Mouse (Mus musculus): ENCODE data around the gene Cdk7. TPM values are rescaled to one million over a fixed set of nuclear protein-coding genes. Genes with fewer than 3 reads are reported as not detected.
A peak's percentile ranks its signal among the peaks of the same experiment; 100 is the strongest.

Cdk7 gene
- polyA plus RNA-seq, 1 experiment from 2014 or later: 97.3 TPM

DNA sequence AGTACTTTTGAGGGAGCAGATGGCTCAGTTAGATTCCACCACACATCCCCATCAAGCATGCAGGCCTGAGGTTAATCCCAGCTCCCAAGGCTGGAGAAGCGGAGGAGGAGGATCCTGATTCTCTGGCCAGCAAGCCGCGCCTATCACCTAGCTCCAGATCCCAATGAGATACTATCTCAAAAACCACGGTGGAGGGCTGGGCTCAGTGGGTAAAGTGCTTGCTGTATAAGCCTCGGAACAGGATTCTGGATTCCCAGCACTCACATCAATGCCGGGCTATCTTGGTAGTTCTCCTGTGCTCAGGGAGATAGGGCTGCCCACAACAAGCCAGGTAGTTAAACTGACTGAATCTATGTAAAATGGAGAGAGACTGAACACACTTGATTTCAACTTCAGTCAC lies 15.3 kb downstream of the Cdk7 start:
- DNase-seq (ENCODE audit: low spot score): no peak
- Histone ChIP-seq H3K4me3 (no peak overlapping the region), H3K36me3 (peaks cover 96% of the 10 kb centered on the region), H3K4me1 (no peaks in the 10 kb centered on the region), H3K27me3 (ENCODE audit: low read depth, poor library complexity, severe bottlenecking) (no peaks in the 10 kb centered on the region), H3K27ac (replicated peaks) (no peak overlapping the region), H3K9me3 (replicated peaks) (no peaks in the 10 kb centered on the region)
- WGBS: 92% methylated on average over 6 of the region's 6 CpGs

DNA sequence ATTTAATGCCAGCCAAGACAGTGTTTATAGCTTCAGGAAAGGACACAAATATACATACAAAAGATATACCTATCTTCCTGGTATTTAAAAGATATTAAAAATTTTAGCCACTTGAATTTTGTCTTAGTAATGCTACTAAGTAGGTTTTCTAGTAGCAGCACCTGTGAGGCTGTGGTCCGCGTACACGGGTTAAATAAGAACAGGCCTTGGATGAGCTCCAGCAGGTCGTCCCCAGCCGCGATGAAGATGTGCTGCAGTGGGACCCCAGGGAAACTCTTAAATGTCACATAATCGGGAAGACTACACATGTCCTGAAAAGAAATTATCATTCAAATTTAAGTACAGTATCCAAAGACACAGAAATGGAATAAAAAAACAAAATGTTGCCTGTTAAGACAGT lies 24.5 kb downstream of the Cdk7 start:
- DNase-seq (ENCODE audit: low spot score): no peak
- Histone ChIP-seq H3K36me3 (peaks cover 98% of the 10 kb centered on the region), H3K27ac (replicated peaks) (no peak overlapping the region), H3K4me1 (no peaks in the 10 kb centered on the region), H3K4me3 (no peak overlapping the region), H3K9me3 (replicated peaks) (no peaks in the 10 kb centered on the region), H3K27me3 (ENCODE audit: low read depth, poor library complexity, severe bottlenecking) (no peaks in the 10 kb centered on the region)
- 95% methylated on average over 7 of the region's 7 CpGs for WGBS

DNA sequence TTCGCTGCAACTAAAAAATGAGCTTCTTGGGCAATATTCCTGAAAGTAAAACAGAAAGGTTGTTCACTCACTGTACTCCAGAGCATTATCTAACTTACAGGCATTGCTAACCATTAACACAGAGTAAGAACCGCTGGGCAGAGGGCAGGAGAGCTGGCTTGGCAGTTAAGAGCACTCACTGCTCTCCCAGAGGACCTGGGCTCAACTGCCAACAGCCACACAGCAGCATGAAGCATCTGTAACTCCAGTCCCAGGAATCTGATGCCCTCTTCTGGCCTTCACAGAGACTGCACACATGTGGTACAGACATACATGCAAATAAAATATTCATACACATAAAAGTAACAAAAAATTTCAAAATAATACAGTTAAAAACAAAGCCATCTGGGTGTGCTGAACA lies 27.3 kb downstream of the Cdk7 start:
- 95% methylated on average over 2 of the region's 2 CpGs for WGBS
- H3K9me3 ChIP-seq (replicated peaks): no peaks in the 10 kb centered on the region
- DNase-seq (ENCODE audit: low spot score): no peak
- no peak overlapping the region for H3K4me3 ChIP-seq
- no peaks in the 10 kb centered on the region for H3K27me3 ChIP-seq (ENCODE audit: low read depth, poor library complexity, severe bottlenecking)
- no peak overlapping the region for H3K27ac ChIP-seq (replicated peaks)
- H3K36me3 ChIP-seq: peaks cover 98% of the 10 kb centered on the region
- no peaks in the 10 kb centered on the region for H3K4me1 ChIP-seq

DNA sequence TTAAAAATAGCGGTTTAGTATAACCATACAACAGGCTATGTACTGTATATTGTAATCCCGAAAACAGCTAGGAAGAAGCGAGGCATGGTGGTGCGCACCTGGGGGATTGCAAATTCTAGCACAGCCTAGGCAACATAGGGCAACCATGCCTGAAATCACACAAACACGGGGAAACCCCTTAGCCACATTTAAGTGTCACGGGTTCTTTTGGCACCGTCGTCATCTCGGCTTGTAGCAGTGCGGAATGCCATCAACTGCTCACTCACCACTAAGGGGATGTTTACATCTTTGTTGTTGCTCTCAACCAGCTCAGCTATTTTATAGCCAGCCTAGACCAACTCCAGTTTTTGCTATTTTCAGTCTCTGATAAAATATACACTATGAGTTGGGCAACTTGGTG lies 31.9 kb downstream of the Cdk7 start:
- Histone ChIP-seq H3K27me3 (ENCODE audit: low read depth, poor library complexity, severe bottlenecking) (no peaks in the 10 kb centered on the region), H3K4me3 (no peak overlapping the region), H3K27ac (replicated peaks) (no peak overlapping the region), H3K9me3 (replicated peaks) (no peaks in the 10 kb centered on the region), H3K36me3 (peaks cover 84% of the 10 kb centered on the region), H3K4me1 (no peaks in the 10 kb centered on the region)
- DNase-seq (ENCODE audit: low spot score): no peak
- WGBS: 97% methylated on average over 10 of the region's 10 CpGs

DNA sequence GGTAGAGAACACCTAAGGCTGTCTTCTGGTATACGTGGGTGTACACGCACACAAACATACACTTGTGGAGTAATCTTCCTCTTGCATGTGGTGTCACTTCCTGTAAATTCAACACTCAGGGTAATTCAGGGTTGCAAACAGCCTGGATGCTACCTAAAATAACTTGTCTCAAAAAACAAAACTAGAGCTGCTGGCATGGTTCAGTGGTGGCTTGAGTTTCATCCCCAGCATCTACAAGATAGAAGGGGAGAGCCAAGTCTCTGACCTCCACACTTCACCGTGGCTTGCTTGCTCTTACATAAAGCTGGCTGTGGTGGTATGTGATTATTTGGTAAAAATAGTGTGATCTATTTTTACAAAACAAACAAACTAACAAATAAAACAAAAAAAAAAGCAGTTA lies 33.2 kb downstream of the Cdk7 start:
- no peaks in the 10 kb centered on the region for H3K27me3 ChIP-seq (ENCODE audit: low read depth, poor library complexity, severe bottlenecking)
- 97% methylated on average over 3 of the region's 3 CpGs for WGBS

DNA sequence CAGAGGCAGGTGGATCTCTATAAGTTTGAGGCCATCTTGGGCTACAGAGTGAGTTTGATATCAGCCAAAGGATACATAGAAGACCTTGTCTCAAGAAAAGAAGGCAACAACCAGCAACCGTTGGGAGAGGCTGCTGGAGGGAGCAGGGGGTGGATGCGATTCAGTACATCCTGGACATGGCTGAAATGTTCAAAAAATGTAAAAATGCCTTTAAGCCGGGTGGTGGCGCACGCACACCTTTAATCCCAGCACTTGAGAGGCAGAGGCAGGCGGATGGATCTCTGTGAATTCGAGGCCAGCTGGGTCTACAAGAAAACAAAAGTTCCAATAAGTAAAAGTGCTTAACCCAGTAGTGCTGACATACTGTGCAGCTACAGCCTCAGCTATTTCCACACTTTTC lies 43.2 kb downstream of the Cdk7 start:
- no peaks in the 10 kb centered on the region for H3K9me3 ChIP-seq (replicated peaks)
- DNase-seq (ENCODE audit: low spot score): no peak
- no peaks in the 10 kb centered on the region for H3K4me1 ChIP-seq
- H3K27me3 ChIP-seq (ENCODE audit: low read depth, poor library complexity, severe bottlenecking): no peaks in the 10 kb centered on the region
- no peak overlapping the region for H3K27ac ChIP-seq (replicated peaks)
- no peak overlapping the region for H3K4me3 ChIP-seq
- WGBS: 67% methylated on average over 7 of the region's 7 CpGs
- no peaks in the 10 kb centered on the region for H3K36me3 ChIP-seq

More for the DNA sequence above, 33.2 kb downstream of the Cdk7 start:
- no peaks in the 10 kb centered on the region for H3K4me1 ChIP-seq
- no peaks in the 10 kb centered on the region for H3K9me3 ChIP-seq (replicated peaks)
- peaks cover 70% of the 10 kb centered on the region for H3K36me3 ChIP-seq
- no peak for DNase-seq (ENCODE audit: low spot score)
- no peak overlapping the region for H3K4me3 ChIP-seq
- no peak overlapping the region for H3K27ac ChIP-seq (replicated peaks)

- Histone ChIP-seq H3K9me3 (replicated peaks) (no peaks in the 10 kb centered on the region), H3K27ac (replicated peaks) (no peak overlapping the region), H3K4me1 (no peaks in the 10 kb centered on the region), H3K27me3 (ENCODE audit: low read depth, poor library complexity, severe bottlenecking) (no peaks in the 10 kb centered on the region), H3K4me3 (no peak overlapping the region), H3K36me3 (no peaks in the 10 kb centered on the region)
- WGBS: 67% methylated on average over 2 of the region's 2 CpGs
- DNase-seq (ENCODE audit: low spot score): no peak
Observed at GRCm38 (mm10) chr13:100684355-100684754, 46.4 kb downstream of the Cdk7 start.

GRCm38 (mm10) chr13:100682837-100683236 lies 47.9 kb downstream of the Cdk7 start:
- H3K9me3 ChIP-seq (replicated peaks): no peaks in the 10 kb centered on the region
- no peak for DNase-seq (ENCODE audit: low spot score)
- 89% methylated on average over 2 of the region's 2 CpGs for WGBS
- no peaks in the 10 kb centered on the region for H3K27me3 ChIP-seq (ENCODE audit: low read depth, poor library complexity, severe bottlenecking)
- H3K4me1 ChIP-seq: no peaks in the 10 kb centered on the region
- H3K4me3 ChIP-seq: no peak overlapping the region
- no peaks in the 10 kb centered on the region for H3K36me3 ChIP-seq
- no peak overlapping the region for H3K27ac ChIP-seq (replicated peaks)

- Histone ChIP-seq H3K4me1 (no peaks in the 10 kb centered on the region), H3K4me3 (no peak overlapping the region), H3K27me3 (ENCODE audit: low read depth, poor library complexity, severe bottlenecking) (no peaks in the 10 kb centered on the region), H3K36me3 (no peaks in the 10 kb centered on the region), H3K9me3 (replicated peaks) (no peaks in the 10 kb centered on the region), H3K27ac (replicated peaks) (no peak overlapping the region)
- no peak for DNase-seq (ENCODE audit: low spot score)
- 89% methylated on average over 8 of the region's 8 CpGs for WGBS
Observed at GRCm38 (mm10) chr13:100681615-100682014, 49.1 kb downstream of the Cdk7 start.

GRCm38 (mm10) chr13:100675936-100676635 lies 54.7 kb downstream of the Cdk7 start:
- Histone ChIP-seq H3K9me3 (replicated peaks) (no peaks in the 10 kb centered on the region), H3K36me3 (no peaks in the 10 kb centered on the region), H3K4me1 (no peaks in the 10 kb centered on the region), H3K4me3 (no peak overlapping the region), H3K27me3 (ENCODE audit: low read depth, poor library complexity, severe bottlenecking) (no peaks in the 10 kb centered on the region), H3K27ac (replicated peaks) (no peak overlapping the region)
- DNase-seq (ENCODE audit: low spot score): no peak
- WGBS: 86% methylated on average over 15 of the region's 15 CpGs

DNA sequence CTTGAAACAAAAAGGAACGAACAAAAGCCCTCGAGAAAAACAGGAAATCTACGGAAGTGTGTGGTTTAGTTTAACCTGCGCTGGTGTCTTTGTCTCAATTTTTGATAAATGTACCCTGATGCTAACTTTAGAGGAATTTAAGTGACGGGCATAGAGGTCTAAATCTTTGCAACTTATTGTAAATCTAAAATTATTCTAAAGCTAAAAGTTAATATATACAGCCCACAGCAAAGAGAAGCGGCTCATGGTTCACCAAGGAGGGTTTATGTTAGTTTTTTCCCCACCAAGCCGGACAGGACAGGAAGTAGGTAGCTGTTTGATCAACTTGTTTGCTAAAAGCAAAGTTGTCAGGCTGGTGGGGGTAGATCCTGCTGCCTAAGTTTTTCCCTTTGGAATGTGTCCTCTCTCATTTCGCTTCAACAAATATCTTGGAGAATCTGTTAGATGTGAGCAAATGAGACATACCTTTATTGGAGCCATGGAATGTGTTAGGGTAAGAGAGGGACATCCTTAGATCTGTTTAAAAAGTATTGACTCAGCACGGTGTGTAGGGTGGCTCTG lies 60.5 kb downstream of the Cdk7 start:
- no peaks in the 10 kb centered on the region for H3K9me3 ChIP-seq (replicated peaks)
- peaks cover 20% of the 10 kb centered on the region for H3K36me3 ChIP-seq
- H3K4me1 ChIP-seq: peaks cover 4% of the 10 kb centered on the region; the same call in 1 of the 2 replicates
- 65% methylated on average over 9 of the region's 9 CpGs for WGBS
- H3K27ac ChIP-seq (replicated peaks): no peak overlapping the region
- H3K27me3 ChIP-seq (ENCODE audit: low read depth, poor library complexity, severe bottlenecking): no peaks in the 10 kb centered on the region
- H3K4me3 ChIP-seq: peak overlapping the region; percentile 65
- DNase-seq (ENCODE audit: low spot score): no peak

- Histone ChIP-seq H3K36me3 (peaks cover 23% of the 10 kb centered on the region), H3K9me3 (replicated peaks) (no peaks in the 10 kb centered on the region), H3K27ac (replicated peaks) (peak within 1 kb of the TSS; percentile 82), H3K4me1 (peaks cover 4% of the 10 kb centered on the region; the same call in 1 of the 2 replicates), H3K27me3 (ENCODE audit: low read depth, poor library complexity, severe bottlenecking) (no peaks in the 10 kb centered on the region), H3K4me3 (peak within 1 kb of the TSS; percentile 65)
- DNase-seq (ENCODE audit: low spot score): peak; percentile 63
- under 1% methylated on average over 44 of the region's 44 CpGs for WGBS
Observed at GRCm38 (mm10) chr13:100669291-100670022, 61.3 kb downstream of the Cdk7 start, which contains the start of gene Ccdc125. Ccdc125 (plus strand) TSS chr13:100669717.

- no peak overlapping the region for H3K4me3 ChIP-seq
- no peak overlapping the region for H3K27ac ChIP-seq (replicated peaks)
- H3K27me3 ChIP-seq (ENCODE audit: low read depth, poor library complexity, severe bottlenecking): no peaks in the 10 kb centered on the region
- 52% methylated on average over 4 of the region's 4 CpGs for WGBS
- peaks cover 56% of the 10 kb centered on the region for H3K36me3 ChIP-seq
- no peaks in the 10 kb centered on the region for H3K9me3 ChIP-seq (replicated peaks)
- DNase-seq (ENCODE audit: low spot score): peak; percentile 62
- no peaks in the 10 kb centered on the region for H3K4me1 ChIP-seq
Observed at GRCm38 (mm10) chr13:100659864-100660456, 70.8 kb downstream of the Cdk7 start.

Data from midbrain, embryonic 10.5 days (tissue).